Comparison of ENCODE assay signal across 7 mouse cellular contexts in genomic region chrX:99135523-99136258, GRCm38 (mm10). TPM values are rescaled to one million over a fixed set of nuclear protein-coding genes. Genes with fewer than 3 reads are reported as not detected.
DNase-seq lines count a peak whose midpoint lies in the region; ATAC-seq lines count a peak whose summit lies in the region.

TSS of gene Efnb1 (plus strand) at chrX:99136130.

- no peaks in the 10 kb centered on the region for H3K36me3 ChIP-seq in intestine, embryonic 16.5 days (ENCODE audit: control insufficient read depth, insufficient read depth, low read length)
- no peaks in the 10 kb centered on the region for H3K36me3 ChIP-seq in midbrain, embryonic 11.5 days (ENCODE audit: control insufficient read depth, insufficient read depth, low read length)

- peak; percentile 86 for ATAC-seq in intestine, embryonic 16.5 days
- ATAC-seq in midbrain, embryonic 11.5 days (ENCODE audit: low FRiP score): peak; percentile 92

- no peaks in the 10 kb centered on the region for H3K9me3 ChIP-seq in intestine, embryonic 16.5 days (ENCODE audit: control insufficient read depth, low read length)
- H3K9me3 ChIP-seq in midbrain, embryonic 11.5 days (ENCODE audit: control insufficient read depth, low read length): no peaks in the 10 kb centered on the region

- H3K4me1 ChIP-seq in intestine, embryonic 16.5 days (ENCODE audit: control insufficient read depth, insufficient read depth, low read length): peaks cover 11% of the 10 kb centered on the region
- H3K4me1 ChIP-seq in midbrain, embryonic 11.5 days (ENCODE audit: control insufficient read depth, insufficient read depth, low read length): peaks cover 12% of the 10 kb centered on the region

- H3K4me2 ChIP-seq in intestine, embryonic 16.5 days (ENCODE audit: low read depth, low read length): peak within 1 kb of the TSS; percentile 63
- peak within 1 kb of the TSS; percentile 75 for H3K4me2 ChIP-seq in midbrain, embryonic 11.5 days

- peak within 1 kb of the TSS; percentile 86 for H3K9ac ChIP-seq in intestine, embryonic 16.5 days (ENCODE audit: low read depth, low read length)
- peak within 1 kb of the TSS; percentile 86 for H3K9ac ChIP-seq in midbrain, embryonic 11.5 days (ENCODE audit: low read length)

- peak; percentile 95 for DNase-seq in adrenal gland, adult 2 months
- DNase-seq in embryo, embryonic 9.5 days (ENCODE audit: extremely low spot score): peak; percentile 87
- DNase-seq in gastrocnemius, postnatal 4 days (ENCODE audit: low spot score in 2 of 2): peak; percentile 54 to 82
- DNase-seq in left cerebral cortex, postnatal 36 days (ENCODE audit: low spot score in 2 of 2): peak; percentile 83 to 85
- DNase-seq in midbrain, embryonic 11.5 days (ENCODE audit: low spot score, missing footprints): peak; percentile 97
- DNase-seq in skeletal muscle tissue, adult 2 months (ENCODE audit: low read depth, low spot score): peak; percentile 89

- peak within 1 kb of the TSS; percentile 68 for H3K4me3 ChIP-seq in intestine, embryonic 16.5 days (ENCODE audit: low read length)
- peak within 1 kb of the TSS; percentile 73 for H3K4me3 ChIP-seq in midbrain, embryonic 11.5 days (ENCODE audit: low read depth, low read length)

- 0 out of 2 replicates have a peak, but pooled peaks cover 7% of the 10 kb centered on the region for H3K27me3 ChIP-seq in intestine, embryonic 16.5 days (replicated peaks; ENCODE audit: control insufficient read depth, insufficient read depth, low read length)
- peaks cover 3% of the 10 kb centered on the region; the same call in 1 of the 2 replicates for H3K27me3 ChIP-seq in midbrain, embryonic 11.5 days (ENCODE audit: control insufficient read depth, insufficient read depth, low read length)

- intact Hi-C loops in left cerebral cortex, postnatal 36 days (cut with DNase I): loop anchor here (1.0 to 10.0 kb wide), 6 partner anchors 157 to 521 kb away; partner anchors contain the start of gene Pja1

- H3K27ac ChIP-seq in intestine, embryonic 16.5 days (ENCODE audit: low read length): peak within 1 kb of the TSS; percentile 82
- H3K27ac ChIP-seq in midbrain, embryonic 11.5 days (ENCODE audit: low read depth, low read length): peak within 1 kb of the TSS; percentile 78

- 25% methylated on average over 35 of the region's 35 CpGs for WGBS in intestine, embryonic 16.5 days
- WGBS in midbrain, embryonic 11.5 days: 18% methylated on average over 35 of the region's 35 CpGs

RNA-seq across cellular contexts. Expression of gene Efnb1, which starts in this region (rescaled TPM):
- total RNA-seq in adrenal gland, adult 2 months (2021): 10 to 100 TPM; 51.0 to 52.1 TPM
- 56.6 and 60.9 TPM in 2 replicates for polyA plus RNA-seq in adrenal gland, adult 2 months (2012; rRNA removed)
- 10 to 100 TPM; 26.5 to 33.2 TPM for total RNA-seq in gastrocnemius, postnatal 4 days (2021)
- polyA plus RNA-seq in intestine, embryonic 16.5 days (2015; fragmentation: Nextera tagmentation; extraction: Ambion mirVana): 18.3 and 19.4 TPM in 2 replicates
- total RNA-seq in left cerebral cortex, postnatal 36 days (2021): 10 to 100 TPM; 13.9 to 17.1 TPM
- 34.7 and 38.3 TPM in 2 replicates for polyA plus RNA-seq in midbrain, embryonic 11.5 days (2014; fragmentation: Nextera tagmentation; extraction: Ambion mirVana)

Comparison
In these comparisons a context has a peak if more than half of its experiments do, and no peak if none do; other contexts are left out.
1. Peak in every context shown above with its lines: DNase-seq, ATAC-seq, H3K4me3 ChIP-seq and H3K27ac ChIP-seq.